Comparison of ENCODE assay signal across 22 mouse cellular contexts in the genomic region with DNA sequence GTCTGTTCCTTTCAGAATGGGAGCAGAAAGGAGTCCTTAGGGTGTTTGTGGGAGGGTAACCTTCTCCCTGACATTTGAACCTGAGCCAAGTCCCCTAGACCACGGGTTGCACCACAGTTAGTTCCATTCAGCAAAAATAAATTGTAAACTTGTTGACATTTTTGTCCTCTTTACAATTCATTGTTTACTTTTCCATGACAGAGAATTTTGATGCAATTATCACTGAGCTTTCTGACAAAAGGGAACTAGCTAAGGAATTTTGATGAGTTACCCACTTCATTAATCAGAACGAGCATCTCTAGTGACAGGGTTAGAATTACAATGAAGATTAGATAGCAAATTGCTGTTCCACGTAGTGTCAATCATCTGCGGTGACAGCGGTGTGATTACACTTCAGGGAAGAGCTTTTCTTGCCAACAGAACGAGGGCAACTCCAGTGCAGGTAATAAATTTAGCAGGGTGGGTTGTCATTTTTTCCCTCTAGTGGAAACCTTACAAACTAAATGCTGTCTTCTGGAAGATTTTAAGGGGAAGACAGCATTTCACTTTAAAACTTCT. TPM values are rescaled to one million over a fixed set of nuclear protein-coding genes. Genes with fewer than 3 reads are reported as not detected.
A peak's percentile ranks its signal among the peaks of the same experiment; 100 is the strongest.
DNase-seq lines count a peak whose midpoint lies in the region; ATAC-seq and TF ChIP-seq lines count a peak whose summit lies in the region.
"Had no signal": no experiment of that assay in that cellular context is flagged by ENCODE, and none has a peak within 500 bp of the region (broad histone marks: within the 10 kb centered on the region; RNA-seq: fewer than 3 reads in every experiment).

No protein-coding gene starts in this region.

- no peak overlapping the region for H3K9ac ChIP-seq in heart, embryonic 12.5 days
- no peak overlapping the region for H3K9ac ChIP-seq in lung, embryonic 14.5 days
- H3K9ac ChIP-seq in forebrain, postnatal 0 days, result no peak overlapping the region
- H3K9ac ChIP-seq: embryonic facial prominence, embryonic 12.5 days; heart, embryonic 15.5 days; limb, embryonic 12.5 days; liver, postnatal 0 days; midbrain, embryonic 12.5 days had no signal

- WGBS in heart, embryonic 12.5 days, result 37% methylated on average over 6 of the region's 6 CpGs
- 31% methylated on average over 6 of the region's 6 CpGs for WGBS in lung, embryonic 14.5 days
- WGBS in lung, adult 2 months, result 48% methylated on average over 6 of the region's 6 CpGs
- 42% methylated on average over 6 of the region's 6 CpGs for WGBS in forebrain, postnatal 0 days

- DNase-seq in heart, adult 11 months, result peak; percentile 36
- DNase-seq in lung, embryonic 14.5 days, result peak; percentile 25
- no peak for DNase-seq in lung, adult 2 months
- DNase-seq in Muller cell, postnatal 12 days (ENCODE audit: inconsistent ontology term), result peak; percentile 93
- DNase-seq in forebrain, postnatal 0 days, result no peak
- no peak for DNase-seq in testis, postnatal 14 days (ENCODE audit: low spot score)
- DNase-seq: adrenal gland, adult 2 months; cerebellum, adult 18-20 months; cerebellum, postnatal 25 days; gastrocnemius, postnatal 36 days; heart, postnatal 36 days; kidney, postnatal 36 days; liver, postnatal 0 days; lung, postnatal 14 days; right cerebral cortex, postnatal 14 days had no signal

- H3K9me3 ChIP-seq in heart, embryonic 12.5 days (replicated peaks), result no peaks in the 10 kb centered on the region
- H3K9me3 ChIP-seq in lung, embryonic 14.5 days (ENCODE audit: low read depth, low read length), result no peaks in the 10 kb centered on the region
- no peaks in the 10 kb centered on the region for H3K9me3 ChIP-seq in forebrain, postnatal 0 days (ENCODE audit: low read length)
- H3K9me3 ChIP-seq: embryonic facial prominence, embryonic 12.5 days; heart, embryonic 15.5 days; limb, embryonic 12.5 days; midbrain, embryonic 12.5 days had no signal

- TF ChIP-seq POLR2A in lung, adult 2 months (IDR thresholded peaks at IDR 0.05; ENCODE audit: borderline replicate concordance, extremely low read depth, low read depth, low read length), result no peak

- no peak overlapping the region for H3K4me3 ChIP-seq in heart, embryonic 12.5 days
- no peak overlapping the region for H3K4me3 ChIP-seq in lung, embryonic 14.5 days (ENCODE audit: low read depth, low read length)
- no peak overlapping the region for H3K4me3 ChIP-seq in lung, adult 2 months (replicated peaks; ENCODE audit: extremely low read depth, low read depth, low read length)
- H3K4me3 ChIP-seq in forebrain, postnatal 0 days (ENCODE audit: low read depth, low read length), result no peak overlapping the region
- H3K4me3 ChIP-seq: embryonic facial prominence, embryonic 12.5 days; heart, embryonic 15.5 days; limb, embryonic 12.5 days; midbrain, embryonic 12.5 days had no signal

- no peaks in the 10 kb centered on the region for H3K4me1 ChIP-seq in heart, embryonic 12.5 days (replicated peaks)
- no peaks in the 10 kb centered on the region for H3K4me1 ChIP-seq in lung, embryonic 14.5 days (ENCODE audit: insufficient read depth)
- H3K4me1 ChIP-seq in lung, adult 2 months (ENCODE audit: control insufficient read depth, insufficient read depth, low read length), result no peaks in the 10 kb centered on the region
- no peaks in the 10 kb centered on the region for H3K4me1 ChIP-seq in forebrain, postnatal 0 days (ENCODE audit: insufficient read depth)
- H3K4me1 ChIP-seq: embryonic facial prominence, embryonic 12.5 days; heart, embryonic 15.5 days; limb, embryonic 12.5 days; midbrain, embryonic 12.5 days had no signal

- no peak for TF ChIP-seq CTCF in lung, embryonic 14.5 days (IDR thresholded peaks at IDR 0.05; ENCODE audit: low read depth)
- no peak for TF ChIP-seq CTCF in lung, adult 2 months (IDR thresholded peaks at IDR 0.05; ENCODE audit: insufficient read depth, low read length)
- no peak for TF ChIP-seq CTCF in forebrain, postnatal 0 days (IDR thresholded peaks at IDR 0.05; ENCODE audit: low read depth)

- H3K27me3 ChIP-seq in heart, embryonic 12.5 days (replicated peaks), result no peaks in the 10 kb centered on the region
- H3K27me3 ChIP-seq in lung, embryonic 14.5 days (ENCODE audit: insufficient read depth, low read length), result no peaks in the 10 kb centered on the region
- H3K27me3 ChIP-seq in forebrain, postnatal 0 days (ENCODE audit: insufficient read depth, low read length), result no peaks in the 10 kb centered on the region
- H3K27me3 ChIP-seq: embryonic facial prominence, embryonic 12.5 days; heart, embryonic 15.5 days; limb, embryonic 12.5 days; midbrain, embryonic 12.5 days had no signal

- H3K36me3 ChIP-seq in heart, embryonic 12.5 days, result no peaks in the 10 kb centered on the region
- H3K36me3 ChIP-seq in lung, embryonic 14.5 days (ENCODE audit: insufficient read depth), result no peaks in the 10 kb centered on the region
- H3K36me3 ChIP-seq in forebrain, postnatal 0 days (ENCODE audit: insufficient read depth), result no peaks in the 10 kb centered on the region
- H3K36me3 ChIP-seq: embryonic facial prominence, embryonic 12.5 days; heart, embryonic 15.5 days; limb, embryonic 12.5 days; midbrain, embryonic 12.5 days had no signal

- ATAC-seq in heart, embryonic 12.5 days (ENCODE audit: insufficient number of reproducible peaks, low FRiP score), result no peak
- ATAC-seq in lung, embryonic 14.5 days (ENCODE audit: insufficient read depth), result no peak
- ATAC-seq in forebrain, postnatal 0 days, result peak; percentile 95
- ATAC-seq: liver, postnatal 0 days had no signal

- no peak overlapping the region for H3K27ac ChIP-seq in heart, embryonic 12.5 days (ENCODE audit: poor library complexity, severe bottlenecking)
- H3K27ac ChIP-seq in lung, embryonic 14.5 days (ENCODE audit: low read depth), result no peak overlapping the region
- no peak overlapping the region for H3K27ac ChIP-seq in forebrain, postnatal 0 days (ENCODE audit: low read depth, low read length)
- H3K27ac ChIP-seq: embryonic facial prominence, embryonic 12.5 days; heart, embryonic 15.5 days; limb, embryonic 12.5 days; midbrain, embryonic 12.5 days; stomach, postnatal 0 days had no signal

- no peak overlapping the region for H3K4me2 ChIP-seq in heart, embryonic 12.5 days
- no peak overlapping the region for H3K4me2 ChIP-seq in lung, embryonic 14.5 days
- no peak overlapping the region for H3K4me2 ChIP-seq in forebrain, postnatal 0 days (ENCODE audit: low read depth)
- H3K4me2 ChIP-seq: embryonic facial prominence, embryonic 12.5 days; heart, embryonic 15.5 days; limb, embryonic 12.5 days; liver, embryonic 11.5 days; midbrain, embryonic 12.5 days had no signal

RNA-seq across cellular contexts. Expression of a gene that starts 1.5 kb away (rescaled TPM):
- 16.6 and 17.9 TPM in 2 replicates for polyA plus RNA-seq in heart, embryonic 12.5 days (2016; fragmentation: Nextera tagmentation; extraction: Ambion mirVana)
- 39.5 and 43.0 TPM in 2 replicates for polyA plus RNA-seq in lung, embryonic 14.5 days (2014; fragmentation: Nextera tagmentation; extraction: Ambion mirVana)
- polyA plus RNA-seq in lung, adult 2 months (2012; rRNA removed), result 10.8 and 16.1 TPM in 2 replicates
- 32.5 and 32.8 TPM in 2 replicates for total RNA-seq in forebrain, postnatal 0 days (2014; rRNA removed)
- 9.6 and 11.7 TPM in 2 replicates for polyA plus RNA-seq in forebrain, postnatal 0 days (2015; fragmentation: Nextera tagmentation; extraction: Ambion mirVana)

RNA-seq across cellular contexts. Expression of a gene that starts 35.5 kb away (rescaled TPM):
- 8.1 and 8.7 TPM in 2 replicates for polyA plus RNA-seq in heart, embryonic 12.5 days (2016; fragmentation: Nextera tagmentation; extraction: Ambion mirVana)
- 7.6 and 10.5 TPM in 2 replicates for polyA plus RNA-seq in lung, embryonic 14.5 days (2014; fragmentation: Nextera tagmentation; extraction: Ambion mirVana)
- polyA plus RNA-seq in lung, adult 2 months (2012; rRNA removed), result 2.0 and 2.1 TPM in 2 replicates
- 1.6 and 7.9 TPM in 2 replicates for total RNA-seq in forebrain, postnatal 0 days (2014; rRNA removed)
- polyA plus RNA-seq in forebrain, postnatal 0 days (2015; fragmentation: Nextera tagmentation; extraction: Ambion mirVana), result 3.9 and 6.1 TPM in 2 replicates

RNA-seq across cellular contexts. Expression of a gene that starts 54.5 kb away (rescaled TPM):
- 1.8 and 2.2 TPM in 2 replicates for polyA plus RNA-seq in heart, embryonic 12.5 days (2016; fragmentation: Nextera tagmentation; extraction: Ambion mirVana)
- polyA plus RNA-seq in lung, embryonic 14.5 days (2014; fragmentation: Nextera tagmentation; extraction: Ambion mirVana), result 2.1 TPM in 2 replicates
- 1.6 and 2.3 TPM in 2 replicates for polyA plus RNA-seq in lung, adult 2 months (2012; rRNA removed)
- total RNA-seq in forebrain, postnatal 0 days (2014; rRNA removed), result 9.0 and 10.8 TPM in 2 replicates
- polyA plus RNA-seq in forebrain, postnatal 0 days (2015; fragmentation: Nextera tagmentation; extraction: Ambion mirVana), result 2.9 and 5.4 TPM in 2 replicates

Comparison
In these comparisons a context has a peak if more than half of its experiments do, and no peak if none do; other contexts are left out.
1. DNase-seq: peak in heart, adult 11 months (single experiment), lung, embryonic 14.5 days (single experiment) and Muller cell, postnatal 12 days (single experiment); none in lung, adult 2 months (single experiment), forebrain, postnatal 0 days (single experiment) and testis, postnatal 14 days (single experiment).